Mouse (Mus musculus) hindbrain, embryonic 12.5 days (tissue): ENCODE results near the gene Prdm11. TPM values are rescaled to one million over a fixed set of nuclear protein-coding genes. Genes with fewer than 3 reads are reported as not detected.

Experiments
- ATAC-seq: fragments of 200-750 bp; cut with Nextera tagmentation; 2 replicates; pipeline ENCODE4 v1.8.0; 2017; ENCODE audit warnings: moderate TSS enrichment; ENCODE audit not compliant: low FRiP score
- H3K27ac ChIP-seq: fragments of 300-500 bp; sonication (generic); 2 replicates; pipeline ENCODE4 v1.5.1; 2016; ENCODE audit warnings: mild to moderate bottlenecking
- H3K27me3 ChIP-seq: fragments of 300-500 bp; sonication (generic); 2 replicates; pipeline ENCODE4 v1.6.1; 2016; ENCODE audit warnings: mild to moderate bottlenecking
- H3K36me3 ChIP-seq: fragments of 300-500 bp; sonication (generic); 2 replicates; pipeline ENCODE4 v1.6.1; 2016; ENCODE audit warnings: mild to moderate bottlenecking
- H3K4me1 ChIP-seq: fragments of 300-500 bp; sonication (generic); 2 replicates; pipeline ENCODE4 v1.6.1; 2016
- H3K4me2 ChIP-seq: fragments of 300-500 bp; sonication (generic); replicated peaks from 2 replicates; pipeline ENCODE4 v1.6.1; 2016; ENCODE audit warnings: mild to moderate bottlenecking
- H3K4me3 ChIP-seq: fragments of 300-500 bp; sonication (generic); 2 replicates; pipeline ENCODE4 v1.5.1; 2016; ENCODE audit warnings: mild to moderate bottlenecking
- H3K9ac ChIP-seq: fragments of 300-500 bp; sonication (generic); 2 replicates; pipeline ENCODE4 v1.6.1; 2016; ENCODE audit warnings: mild to moderate bottlenecking, moderate library complexity
- H3K9me3 ChIP-seq: fragments of 300-500 bp; sonication (generic); replicated peaks from 2 replicates; pipeline ENCODE4 v1.6.1; 2016; ENCODE audit warnings: mild to moderate bottlenecking
- WGBS: fragments of 180-500 bp; shearing (Covaris S2); methylation state at CpG from one replicate; pipeline ENCODE4 v1.1.7; 2016; 5-methylcytosine and 5-hydroxymethylcytosine counted together
- polyA plus RNA-seq: library from polyadenylated mRNA; unstranded; fragments of >200 nt; fragmentation: Nextera tagmentation; extraction: Ambion mirVana; gene quantifications from 2 replicates; pipeline ENCODE4 v1.2.1, GENCODE M21; 2016

Gene Prdm11
- polyA plus RNA-seq, 1 experiment from 2014 or later, result 3.6 TPM

GRCm38 (mm10) chr2:92971536-92971935 is 74.4 kb downstream of the Prdm11 start:
- Histone ChIP-seq H3K9me3 (no peaks in the 10 kb centered on the region), H3K27me3 (no peaks in the 10 kb centered on the region), H3K27ac (no peak overlapping the region), H3K4me1 (peaks cover 14% of the 10 kb centered on the region), H3K4me3 (no peak overlapping the region), H3K36me3 (peaks cover 43% of the 10 kb centered on the region), H3K9ac (no peak overlapping the region), H3K4me2 (no peak overlapping the region)
- ATAC-seq, result no peak
- WGBS, result 95% methylated on average over 8 of the region's 8 CpGs

DNA sequence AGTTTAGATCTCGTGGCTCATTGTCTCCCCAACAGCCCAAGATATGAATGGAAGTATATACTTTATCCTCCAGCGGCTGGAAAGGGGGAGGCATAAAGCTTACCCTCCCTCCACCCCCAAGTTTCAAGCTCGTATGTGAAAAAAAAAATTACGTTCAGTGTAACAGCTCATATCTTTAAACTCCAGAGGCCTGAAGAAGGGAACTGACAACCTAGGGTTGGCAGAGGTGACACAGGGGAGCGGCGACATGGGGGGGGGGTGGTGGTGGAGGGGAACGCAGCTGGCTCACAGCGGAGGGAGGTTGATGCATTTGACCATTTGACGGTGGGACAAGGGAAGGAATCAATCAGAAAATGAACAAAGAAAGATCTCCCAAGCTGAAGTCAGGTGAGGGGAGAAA is 74.9 kb downstream of the Prdm11 start:
- peaks cover 19% of the 10 kb centered on the region for H3K4me1 ChIP-seq
- no peak for ATAC-seq
- no peak overlapping the region for H3K27ac ChIP-seq
- no peak overlapping the region for H3K4me2 ChIP-seq
- no peaks in the 10 kb centered on the region for H3K9me3 ChIP-seq
- no peak overlapping the region for H3K9ac ChIP-seq
- H3K4me3 ChIP-seq, result no peak overlapping the region
- 80% methylated on average over 9 of the region's 9 CpGs for WGBS
- peaks cover 43% of the 10 kb centered on the region for H3K36me3 ChIP-seq
- H3K27me3 ChIP-seq, result no peaks in the 10 kb centered on the region

DNA sequence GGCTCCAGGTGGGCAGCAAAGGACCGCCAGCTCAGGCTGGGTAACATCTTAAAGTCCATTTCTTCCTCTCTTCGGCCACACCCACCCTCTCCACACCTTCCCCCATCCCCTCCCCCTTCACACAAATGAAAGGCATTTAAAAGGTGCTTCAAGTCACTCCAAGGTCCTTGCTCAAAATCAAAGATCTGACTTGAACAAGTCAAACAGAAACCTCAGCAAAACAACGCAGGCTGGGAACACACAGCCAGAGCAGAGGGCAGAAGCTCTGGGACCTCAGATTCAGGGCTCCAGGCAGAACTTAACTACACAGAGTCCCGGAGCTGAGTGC is 78.2 kb downstream of the Prdm11 start:
- ATAC-seq, result no peak
- WGBS, result 51% methylated on average over 4 of the region's 4 CpGs
- H3K27ac ChIP-seq, result no peak overlapping the region

GRCm38 (mm10) chr2:92967032-92967838 is 78.7 kb downstream of the Prdm11 start:
- no peak overlapping the region for H3K4me3 ChIP-seq
- no peak for ATAC-seq
- H3K4me1 ChIP-seq, result peaks cover 16% of the 10 kb centered on the region
- peaks cover 7% of the 10 kb centered on the region for H3K36me3 ChIP-seq
- no peak overlapping the region for H3K4me2 ChIP-seq
- no peak overlapping the region for H3K9ac ChIP-seq
- H3K27ac ChIP-seq, result peak overlapping the region; percentile 35; the same call in 1 of the 2 replicates
- WGBS, result 27% methylated on average over 10 of the region's 10 CpGs
- no peaks in the 10 kb centered on the region for H3K27me3 ChIP-seq
- H3K9me3 ChIP-seq, result no peaks in the 10 kb centered on the region

More for the DNA sequence above, 78.2 kb downstream of the Prdm11 start:
- Histone ChIP-seq H3K9me3 (no peaks in the 10 kb centered on the region), H3K4me2 (no peak overlapping the region), H3K27me3 (no peaks in the 10 kb centered on the region), H3K9ac (no peak overlapping the region), H3K36me3 (peaks cover 12% of the 10 kb centered on the region), H3K4me1 (peaks cover 16% of the 10 kb centered on the region), H3K4me3 (no peak overlapping the region)

GRCm38 (mm10) chr2:92966257-92966656 is 79.7 kb downstream of the Prdm11 start:
- Histone ChIP-seq H3K4me3 (no peak overlapping the region), H3K36me3 (0 out of 2 replicates have a peak, but pooled peaks cover 4% of the 10 kb centered on the region), H3K9ac (no peak overlapping the region), H3K9me3 (no peaks in the 10 kb centered on the region), H3K4me1 (peaks cover 16% of the 10 kb centered on the region), H3K27me3 (no peaks in the 10 kb centered on the region), H3K27ac (no peak overlapping the region), H3K4me2 (no peak overlapping the region)
- ATAC-seq, result 0 out of 2 replicates have a peak, but pooled peaks have one; percentile 35
- 50% methylated on average over 8 of the region's 8 CpGs for WGBS

DNA sequence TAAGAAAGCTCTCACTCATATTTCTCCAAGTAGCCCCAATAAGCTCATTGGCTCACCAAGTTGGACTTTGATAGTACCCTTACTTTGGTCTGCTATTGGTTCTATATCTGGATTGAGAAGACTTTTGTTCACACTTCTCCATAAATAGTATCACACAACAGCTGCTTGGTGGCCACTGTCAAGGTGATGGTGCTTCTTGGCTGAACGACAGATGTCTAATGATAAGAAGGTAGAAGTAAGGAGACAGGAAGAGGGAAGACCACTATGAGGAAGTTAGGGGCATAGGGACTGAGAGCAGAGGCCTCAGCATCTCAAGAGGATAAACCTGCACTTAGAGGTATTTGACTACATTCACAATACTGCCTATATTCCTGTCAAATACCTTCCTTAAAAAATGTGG is 81.6 kb downstream of the Prdm11 start:
- WGBS, result 92% methylated on average over 1 of the region's 1 CpGs
- Histone ChIP-seq H3K4me3 (no peak overlapping the region), H3K9ac (no peak overlapping the region), H3K27ac (no peak overlapping the region), H3K9me3 (no peaks in the 10 kb centered on the region), H3K36me3 (no peaks in the 10 kb centered on the region), H3K4me2 (no peak overlapping the region), H3K27me3 (no peaks in the 10 kb centered on the region), H3K4me1 (peaks cover 16% of the 10 kb centered on the region)
- no peak for ATAC-seq

DNA sequence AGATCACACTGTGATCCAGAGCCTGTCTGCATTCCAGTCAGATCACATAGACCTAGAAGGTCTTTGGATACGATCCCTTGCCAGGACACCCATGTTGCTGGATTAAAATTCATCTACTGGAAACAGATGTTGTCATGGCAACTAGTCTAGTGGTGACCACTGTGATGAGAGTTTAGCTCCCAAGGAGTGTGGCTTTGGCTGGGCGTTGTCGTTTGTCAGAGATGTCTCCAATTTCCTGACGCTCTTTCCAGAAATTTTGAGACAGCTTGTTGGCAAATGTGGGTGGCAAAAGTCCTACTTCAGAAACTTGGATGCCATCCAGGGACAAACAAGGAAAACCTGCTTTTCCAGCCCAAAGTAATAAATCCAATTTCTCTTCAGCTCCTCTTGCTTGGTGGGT is 87.3 kb downstream of the Prdm11 start:
- no peak overlapping the region for H3K9ac ChIP-seq
- no peak overlapping the region for H3K27ac ChIP-seq
- no peak overlapping the region for H3K4me3 ChIP-seq
- no peaks in the 10 kb centered on the region for H3K27me3 ChIP-seq
- 77% methylated on average over 4 of the region's 4 CpGs for WGBS
- no peak overlapping the region for H3K4me2 ChIP-seq
- no peaks in the 10 kb centered on the region for H3K9me3 ChIP-seq
- ATAC-seq, result no peak
- H3K4me1 ChIP-seq, result no peaks in the 10 kb centered on the region
- H3K36me3 ChIP-seq, result no peaks in the 10 kb centered on the region

- H3K4me1 ChIP-seq, result no peaks in the 10 kb centered on the region
- H3K27me3 ChIP-seq, result no peaks in the 10 kb centered on the region
- 91% methylated on average over 2 of the region's 2 CpGs for WGBS
- H3K4me3 ChIP-seq, result no peak overlapping the region
- ATAC-seq, result no peak
- no peak overlapping the region for H3K27ac ChIP-seq
- H3K9ac ChIP-seq, result no peak overlapping the region
- H3K36me3 ChIP-seq, result no peaks in the 10 kb centered on the region
- no peak overlapping the region for H3K4me2 ChIP-seq
- H3K9me3 ChIP-seq, result no peaks in the 10 kb centered on the region
Measured at GRCm38 (mm10) chr2:92956943-92957342, 89.0 kb downstream of the Prdm11 start.

DNA sequence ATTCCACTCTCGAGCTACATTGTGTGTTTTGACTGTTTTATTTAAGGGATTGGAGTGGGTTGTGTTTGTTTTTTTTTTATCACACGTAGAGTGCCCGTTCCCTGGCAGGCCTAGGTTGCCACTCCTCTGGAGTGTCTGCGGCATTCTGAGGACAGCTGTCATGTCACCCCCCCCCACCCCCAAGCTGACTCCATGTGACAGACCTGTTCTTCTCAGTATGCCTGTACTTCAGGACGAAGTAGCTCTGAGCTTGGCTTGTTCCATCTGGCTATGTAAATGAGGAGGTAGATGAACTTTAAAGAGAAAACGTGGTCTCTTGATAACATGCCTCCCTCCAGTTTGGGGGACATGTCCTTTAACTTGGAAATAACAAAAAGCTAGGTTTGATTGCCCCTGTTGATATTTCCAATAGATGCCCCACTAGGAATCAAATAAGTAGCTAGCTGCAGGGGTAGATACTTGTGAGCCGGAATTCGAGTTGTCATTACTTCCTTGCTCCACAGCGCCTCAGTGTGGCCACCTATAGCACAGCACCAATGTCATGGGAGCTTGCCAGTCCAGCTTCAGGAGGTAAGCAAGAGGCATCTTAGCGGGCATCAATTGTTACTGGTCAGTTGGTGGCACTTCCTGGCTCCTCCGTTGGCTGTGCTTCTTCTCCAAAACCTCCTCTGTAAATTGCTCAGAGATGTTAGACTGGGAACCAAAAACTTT is 91.4 kb downstream of the Prdm11 start:
- H3K9ac ChIP-seq, result no peak overlapping the region
- no peaks in the 10 kb centered on the region for H3K9me3 ChIP-seq
- H3K4me2 ChIP-seq, result no peak overlapping the region
- peaks cover 5% of the 10 kb centered on the region for H3K4me1 ChIP-seq
- no peaks in the 10 kb centered on the region for H3K36me3 ChIP-seq
- H3K27me3 ChIP-seq, result no peaks in the 10 kb centered on the region
- ATAC-seq, result no peak
- 40% methylated on average over 11 of the region's 11 CpGs for WGBS
- H3K4me3 ChIP-seq, result no peak overlapping the region
- H3K27ac ChIP-seq, result no peak overlapping the region

DNA sequence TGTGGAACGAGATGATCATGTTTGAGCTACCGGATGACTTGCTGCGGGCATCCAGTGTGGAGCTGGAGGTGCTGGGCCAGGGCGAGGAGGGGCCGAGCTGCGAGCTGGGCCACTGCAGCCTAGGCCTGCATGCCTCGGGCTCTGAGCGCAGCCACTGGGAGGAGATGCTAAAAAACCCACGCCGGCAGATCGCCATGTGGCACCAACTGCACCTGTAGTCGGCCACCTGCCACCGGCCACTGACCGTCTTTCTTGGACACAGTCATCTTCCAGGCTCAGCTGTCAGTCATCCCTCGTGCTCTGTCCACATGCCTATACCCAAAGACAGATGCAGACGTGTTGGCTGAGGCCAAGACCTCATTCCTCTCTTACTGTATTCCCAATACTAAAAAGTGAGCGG is 92.5 kb downstream of the Prdm11 start:
- Histone ChIP-seq H3K9me3 (no peaks in the 10 kb centered on the region), H3K4me2 (no peak overlapping the region), H3K27ac (no peak overlapping the region), H3K4me3 (no peak overlapping the region), H3K4me1 (peaks cover 11% of the 10 kb centered on the region), H3K27me3 (no peaks in the 10 kb centered on the region), H3K9ac (no peak overlapping the region), H3K36me3 (no peaks in the 10 kb centered on the region)
- WGBS, result 91% methylated on average over 17 of the region's 17 CpGs
- ATAC-seq, result no peak

DNA sequence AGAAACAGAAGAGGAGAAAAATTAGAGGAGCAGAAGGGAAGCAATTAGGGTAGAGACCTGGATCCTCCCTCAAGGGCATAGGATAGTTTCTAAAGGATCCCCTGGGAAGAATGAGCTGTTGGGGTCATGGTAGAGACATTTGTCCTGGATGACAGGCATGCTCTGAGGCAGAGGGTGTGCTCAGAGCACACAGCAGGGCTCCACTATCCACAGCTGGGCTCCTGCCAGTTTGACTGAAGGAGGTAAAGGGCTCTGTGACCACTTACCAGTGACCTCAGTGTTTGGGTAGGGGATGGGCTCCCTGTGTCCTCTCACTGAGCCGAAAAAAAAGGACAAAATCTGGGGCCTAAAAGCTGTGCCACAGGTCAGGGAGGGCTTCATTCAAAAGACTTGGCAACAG is 96.4 kb downstream of the Prdm11 start:
- Histone ChIP-seq H3K27me3 (peaks cover 11% of the 10 kb centered on the region; the same call in 1 of the 2 replicates), H3K4me2 (no peak overlapping the region), H3K9me3 (no peaks in the 10 kb centered on the region), H3K27ac (peak overlapping the region; percentile 25; the same call in 1 of the 2 replicates), H3K4me3 (no peak overlapping the region), H3K36me3 (no peaks in the 10 kb centered on the region), H3K4me1 (peaks cover 23% of the 10 kb centered on the region), H3K9ac (no peak overlapping the region)
- ATAC-seq, result peak; percentile 27; the same call in 1 of the 2 replicates
- 6% methylated on average over 1 of the region's 1 CpGs for WGBS

DNA sequence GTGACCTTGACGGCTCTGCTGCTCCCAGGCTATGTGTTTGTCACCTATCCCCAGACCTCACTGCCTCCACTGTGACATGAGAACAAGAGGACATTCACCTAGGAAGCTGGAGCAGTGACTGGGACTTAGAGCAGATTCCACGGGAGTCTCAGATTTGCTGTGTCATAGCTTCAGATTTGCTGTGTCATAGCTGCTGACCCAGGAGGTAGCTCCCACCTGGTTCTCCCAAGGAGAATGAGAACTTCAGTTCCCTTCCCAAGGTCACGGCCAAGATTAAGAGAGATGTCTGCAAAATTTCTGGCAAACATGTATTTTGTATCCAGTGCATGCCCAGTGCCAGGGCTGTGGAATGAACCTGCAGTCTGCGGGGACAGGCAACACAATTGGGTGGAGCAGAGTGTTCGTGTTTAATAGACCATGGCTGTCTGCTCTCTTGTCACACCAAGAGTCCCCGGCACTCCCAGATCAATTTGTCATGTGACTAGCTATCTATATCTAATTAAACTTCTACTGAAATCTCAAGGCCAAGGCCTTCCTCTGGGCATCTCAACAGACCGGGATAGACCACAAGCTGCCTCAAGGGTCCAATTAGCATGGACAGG is 97.2 kb downstream of the Prdm11 start:
- 32% methylated on average over 7 of the region's 7 CpGs for WGBS
- Histone ChIP-seq H3K27ac (peak overlapping the region; percentile 58), H3K4me3 (no peak overlapping the region), H3K4me1 (peaks cover 23% of the 10 kb centered on the region), H3K36me3 (no peaks in the 10 kb centered on the region), H3K27me3 (peaks cover 11% of the 10 kb centered on the region; the same call in 1 of the 2 replicates), H3K9me3 (no peaks in the 10 kb centered on the region), H3K9ac (no peak overlapping the region), H3K4me2 (no peak overlapping the region)
- peak; percentile 24; the same call in 1 of the 2 replicates for ATAC-seq
